Mouse (Mus musculus) C2C12 (cell line): ENCODE measurements at regions not wholly inside any gene's neighbourhood (a gene's known extent, or its start where the extent isn't known, plus 50 kb on each side); places are given as distances from the start of the nearest gene placed in this dataset.

Experiments used
- CTCF ChIP-seq: IDR thresholded peaks from one replicate; pipeline ENCODE4 v1.5.1; 2011; ENCODE audit not compliant: control insufficient read depth, insufficient read depth, insufficient read length
- MAX ChIP-seq: IDR thresholded peaks from one replicate; pipeline ENCODE4 v1.6.1; 2011; ENCODE audit warnings: mild to moderate bottlenecking, control low read depth
- MYOD1 ChIP-seq: IDR thresholded peaks from one replicate; pipeline ENCODE4 v1.6.1; 2011; ENCODE audit warnings: low read depth; ENCODE audit not compliant: control insufficient read depth, insufficient read length
- USF1 ChIP-seq: IDR thresholded peaks from one replicate; pipeline ENCODE4 v1.6.1; 2011; ENCODE audit warnings: low read depth, mild to moderate bottlenecking, control low read depth, moderate library complexity

- TF ChIP-seq CTCF = no peak
- no peak for TF ChIP-seq MYOD1
- no peak for TF ChIP-seq USF1
- TF ChIP-seq MAX = no peak
Measured at GRCm38 (mm10) chr12:82115766-82116165, 53.4 kb upstream of the Sipa1l1 start.
